Mouse (Mus musculus) G1E (cell line): ENCODE data around the gene Kdm4d.

Source experiments
- CTCF ChIP-seq: IDR thresholded peaks from 2 replicates; pipeline ENCODE4 v1.5.1; 2012; ENCODE audit warnings: low read depth, low read length, inconsistent platforms, mixed read lengths
- GATA1 ChIP-seq: IDR thresholded peaks from 2 replicates; pipeline ENCODE4 v1.6.1; 2012; ENCODE audit warnings: borderline replicate concordance, low read length, inconsistent platforms, mixed read lengths
- POLR2AphosphoS5 ChIP-seq: IDR thresholded peaks from 2 replicates; pipeline ENCODE4 v1.6.1; 2012; ENCODE audit warnings: low read depth, low read length, inconsistent platforms; ENCODE audit not compliant: insufficient replicate concordance
- TAL1 ChIP-seq: conservative IDR thresholded peaks from 2 replicates; pipeline ENCODE4 v1.6.1; 2012; ENCODE audit warnings: low read depth, low read length, inconsistent platforms, mixed read lengths

GRCm38 (mm10) chr9:14518105-14518504 lies 17.8 kb upstream of the Kdm4d start:
- TF ChIP-seq CTCF (no peak), GATA1 (no peak), TAL1 (no peak), POLR2AphosphoS5 (no peak)
